Mouse (Mus musculus): ENCODE measurements around the gene Dnm1. TPM values are rescaled to one million over a fixed set of nuclear protein-coding genes. Genes with fewer than 3 reads are reported as not detected.

The Dnm1 gene
- total RNA-seq, 2 experiments from 2014 or later: 1,259 to 1,310 TPM

DNA sequence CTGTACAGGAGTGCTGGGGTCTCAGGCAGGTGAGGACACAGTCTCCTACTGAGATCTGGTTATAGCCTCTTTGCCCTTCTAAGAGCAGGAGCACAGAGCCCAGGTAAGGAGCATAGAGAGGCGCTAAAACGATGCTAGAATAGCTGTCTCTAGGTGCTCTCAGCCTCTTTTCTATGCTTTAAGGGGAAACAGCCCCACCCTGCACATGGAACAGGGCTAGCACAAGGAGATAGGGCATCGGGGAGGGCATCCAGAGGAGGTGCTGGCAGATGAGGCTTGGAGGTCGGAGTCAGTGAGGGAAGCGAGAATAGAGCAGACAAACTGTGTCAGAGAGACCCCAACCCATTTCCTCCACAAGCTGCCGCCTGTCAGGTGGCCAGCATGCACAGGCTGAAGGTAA is 6.1 kb downstream of the Dnm1 start:
- H3K4me3 ChIP-seq: no peak overlapping the region; the same call in 1 of the 2 replicates
- peak overlapping the region; percentile 99 for H3K27ac ChIP-seq

DNA sequence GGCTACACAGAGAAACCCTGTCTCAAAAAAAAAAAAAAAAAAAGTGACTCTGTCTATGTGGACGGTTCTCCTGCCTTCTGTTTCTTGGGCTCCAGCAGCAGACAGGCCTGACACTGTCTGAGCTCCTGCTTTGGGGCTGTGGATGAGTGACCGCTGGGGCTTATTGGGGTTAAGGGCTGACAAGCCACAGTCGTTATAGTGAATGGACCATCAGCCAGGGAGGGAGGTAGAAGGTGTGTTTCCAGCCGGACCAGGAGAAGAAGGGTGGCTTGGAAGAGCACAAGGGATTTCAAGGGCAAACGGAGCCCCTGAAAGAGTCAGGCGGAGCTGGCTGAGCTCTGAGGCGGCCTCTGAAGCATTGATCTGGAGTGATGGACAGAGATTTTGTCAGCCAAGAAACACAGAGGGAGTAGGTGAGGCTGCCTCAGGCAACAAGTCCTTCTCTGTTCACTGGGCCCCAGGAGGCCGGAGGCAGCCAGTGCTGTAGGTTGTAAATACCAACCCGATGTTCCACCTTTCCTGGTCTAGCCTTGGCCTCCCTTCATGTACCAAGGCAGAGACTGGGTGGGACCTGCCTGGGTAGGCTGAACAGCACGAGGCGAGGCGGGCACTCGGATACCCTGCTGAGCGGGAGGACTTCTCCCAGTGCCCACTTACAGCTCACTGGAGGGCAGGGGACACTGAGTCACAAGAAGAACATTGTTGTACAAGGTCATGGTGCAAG is 8.4 kb downstream of the Dnm1 start:
- Histone ChIP-seq H3K27ac (peak overlapping the region; percentile 96), H3K4me3 (no peak overlapping the region; the same call in 1 of the 2 replicates)
- intact Hi-C loops (cut with DNase I): loop anchor here (1.0 kb wide), 1 partner anchor 31 kb away; no protein-coding TSS in a partner anchor
- TF ChIP-seq CTCF (IDR thresholded peaks at IDR 0.05): no peak
- no peak for DNase-seq (ENCODE audit: extremely low spot score in 1 of 2, low spot score in 2 of 2)

More for the DNA sequence above, 6.1 kb downstream of the Dnm1 start:
- DNase-seq (ENCODE audit: extremely low spot score in 1 of 2, low spot score in 2 of 2): no peak
- intact Hi-C loops (cut with DNase I): no loop called here
- TF ChIP-seq CTCF (IDR thresholded peaks at IDR 0.05): no peak

DNA sequence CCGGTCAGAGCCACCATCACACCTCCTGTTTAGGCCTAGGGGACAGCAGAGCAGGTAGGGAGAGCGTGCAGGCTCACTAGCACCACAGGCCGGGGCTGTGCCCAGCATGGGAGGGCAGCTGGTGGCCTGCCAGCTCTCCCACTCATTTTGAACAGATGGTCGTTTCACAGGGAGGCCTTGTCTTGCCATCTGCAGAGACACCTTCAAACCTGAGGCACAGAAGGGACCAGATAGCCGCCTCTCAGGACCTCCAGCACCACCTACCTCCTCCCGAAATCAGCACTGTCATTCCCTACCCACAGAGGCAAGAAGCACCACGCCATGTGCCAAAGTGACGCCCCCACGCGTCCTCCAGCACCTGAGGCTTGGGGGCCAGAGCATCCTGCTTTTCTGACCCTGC is 9.1 kb downstream of the Dnm1 start:
- no peak overlapping the region for H3K4me3 ChIP-seq
- peak in 1 of 2 experiments; percentile 82 for DNase-seq (ENCODE audit: extremely low spot score in 1 of 2, low spot score in 2 of 2)
- intact Hi-C loops (cut with DNase I): loop anchor here (1.0 kb wide), 1 partner anchor 31 kb away; no protein-coding TSS in a partner anchor
- H3K27ac ChIP-seq: peak overlapping the region; percentile 96
- TF ChIP-seq CTCF (IDR thresholded peaks at IDR 0.05): no peak

DNA sequence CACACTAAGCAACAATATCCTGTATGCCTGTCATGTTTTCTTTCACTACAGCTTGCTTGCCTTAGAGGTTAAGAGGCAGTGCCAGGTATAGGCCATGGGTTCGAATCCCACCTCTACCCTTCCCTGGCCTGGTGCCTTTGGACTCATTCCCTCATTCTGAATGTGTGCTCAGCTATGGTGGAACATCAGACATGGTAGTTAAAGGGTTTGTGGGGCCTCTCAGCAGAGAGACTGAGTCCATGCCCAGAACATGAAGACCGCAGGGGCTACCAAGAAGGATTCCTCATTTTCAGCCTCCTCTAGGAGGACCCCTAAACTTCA is 9.8 kb downstream of the Dnm1 start:
- no peak overlapping the region for H3K4me3 ChIP-seq
- DNase-seq (ENCODE audit: extremely low spot score in 1 of 2, low spot score in 2 of 2): no peak
- intact Hi-C loops (cut with DNase I): no loop called here
- TF ChIP-seq CTCF (IDR thresholded peaks at IDR 0.05): no peak
- H3K27ac ChIP-seq: peak overlapping the region; percentile 96

DNA sequence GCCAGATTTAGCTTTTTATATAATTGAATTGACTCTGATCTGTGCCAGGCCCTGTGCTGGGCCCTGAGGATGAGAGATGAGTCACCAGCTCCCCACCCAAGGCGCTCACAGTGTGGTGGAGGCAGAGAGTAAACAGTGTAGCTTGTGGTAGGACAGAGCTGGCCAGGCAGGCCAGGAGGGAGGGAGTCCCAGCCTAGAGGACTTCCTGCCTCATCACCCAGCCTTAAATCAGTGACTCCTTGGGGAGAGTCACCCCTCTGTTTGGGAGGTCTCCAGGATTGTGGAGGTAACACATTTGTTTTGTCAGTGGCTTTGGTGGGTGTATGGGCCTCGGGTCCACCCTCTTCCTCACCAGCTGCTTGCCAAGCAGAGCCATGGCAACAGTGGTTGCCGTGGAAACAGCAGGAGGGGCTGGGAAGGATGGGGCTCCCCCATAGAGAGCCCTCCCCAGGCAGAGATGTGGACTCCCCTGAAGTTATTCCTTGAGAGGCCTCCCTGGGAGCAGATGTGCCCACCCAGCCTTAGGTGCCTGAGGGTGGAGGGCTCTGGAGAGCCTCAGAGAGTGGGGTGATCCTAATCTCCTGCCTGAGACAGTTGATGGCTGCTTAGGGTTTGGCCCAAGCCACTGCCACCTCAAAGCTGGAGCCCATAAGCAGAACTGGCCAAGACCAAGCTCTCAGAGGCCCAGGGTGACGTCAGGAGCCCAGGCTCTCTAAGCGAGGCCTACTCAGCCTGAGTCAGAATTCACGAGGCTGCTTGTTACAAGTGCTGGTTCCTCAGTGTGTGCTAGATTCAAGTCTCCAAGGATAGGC is 10.4 kb downstream of the Dnm1 start:
- intact Hi-C loops (cut with DNase I): no loop called here
- DNase-seq (ENCODE audit: extremely low spot score in 1 of 2, low spot score in 2 of 2): peak; percentile 72 to 80
- Histone ChIP-seq H3K4me3 (no peak overlapping the region), H3K27ac (peak overlapping the region; percentile 96)
- no peak for TF ChIP-seq CTCF (IDR thresholded peaks at IDR 0.05)

DNA sequence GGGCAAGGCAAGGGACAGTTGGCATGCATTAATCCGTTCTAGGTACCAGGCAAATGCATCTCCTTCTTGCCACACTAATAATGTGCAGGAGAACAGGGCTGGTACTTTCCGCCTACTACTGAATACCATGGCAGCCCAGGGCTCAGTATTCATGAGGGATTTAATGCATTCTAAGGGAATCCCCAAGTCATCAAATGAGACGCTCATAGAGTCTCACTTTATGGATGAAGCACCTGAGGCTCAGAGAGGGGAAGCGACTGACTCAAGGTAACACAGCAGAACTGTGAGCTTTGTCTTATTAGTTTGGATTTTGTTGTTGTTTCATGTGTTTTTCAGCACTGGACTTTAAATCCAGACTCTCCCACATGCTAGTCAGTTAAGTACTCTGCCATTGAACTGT is 11.1 kb downstream of the Dnm1 start:
- H3K27ac ChIP-seq: peak overlapping the region; percentile 96
- intact Hi-C loops (cut with DNase I): no loop called here
- no peak for TF ChIP-seq CTCF (IDR thresholded peaks at IDR 0.05)

DNA sequence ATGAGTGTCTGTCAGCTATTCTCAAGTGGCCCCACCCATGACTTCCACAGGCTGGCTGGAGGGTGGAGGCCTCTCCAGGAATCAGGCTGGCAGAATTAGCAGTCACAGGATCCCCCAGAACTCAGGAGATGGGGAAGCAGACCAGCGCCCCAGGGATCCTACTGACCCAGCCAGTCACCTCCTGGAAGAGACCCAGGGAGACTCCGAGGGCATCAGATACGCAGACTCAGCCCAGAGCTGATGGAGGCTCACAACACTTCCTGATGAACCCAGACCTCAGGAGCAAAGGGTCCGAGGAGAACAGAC is 11.6 kb downstream of the Dnm1 start:
- no peak overlapping the region for H3K4me3 ChIP-seq
- no peak for DNase-seq (ENCODE audit: extremely low spot score in 1 of 2, low spot score in 2 of 2)
- intact Hi-C loops (cut with DNase I): no loop called here
- peak overlapping the region; percentile 96 for H3K27ac ChIP-seq
- no peak for TF ChIP-seq CTCF (IDR thresholded peaks at IDR 0.05)

More for the DNA sequence above, 11.1 kb downstream of the Dnm1 start:
- H3K4me3 ChIP-seq: no peak overlapping the region
- DNase-seq (ENCODE audit: extremely low spot score in 1 of 2, low spot score in 2 of 2): no peak

DNA sequence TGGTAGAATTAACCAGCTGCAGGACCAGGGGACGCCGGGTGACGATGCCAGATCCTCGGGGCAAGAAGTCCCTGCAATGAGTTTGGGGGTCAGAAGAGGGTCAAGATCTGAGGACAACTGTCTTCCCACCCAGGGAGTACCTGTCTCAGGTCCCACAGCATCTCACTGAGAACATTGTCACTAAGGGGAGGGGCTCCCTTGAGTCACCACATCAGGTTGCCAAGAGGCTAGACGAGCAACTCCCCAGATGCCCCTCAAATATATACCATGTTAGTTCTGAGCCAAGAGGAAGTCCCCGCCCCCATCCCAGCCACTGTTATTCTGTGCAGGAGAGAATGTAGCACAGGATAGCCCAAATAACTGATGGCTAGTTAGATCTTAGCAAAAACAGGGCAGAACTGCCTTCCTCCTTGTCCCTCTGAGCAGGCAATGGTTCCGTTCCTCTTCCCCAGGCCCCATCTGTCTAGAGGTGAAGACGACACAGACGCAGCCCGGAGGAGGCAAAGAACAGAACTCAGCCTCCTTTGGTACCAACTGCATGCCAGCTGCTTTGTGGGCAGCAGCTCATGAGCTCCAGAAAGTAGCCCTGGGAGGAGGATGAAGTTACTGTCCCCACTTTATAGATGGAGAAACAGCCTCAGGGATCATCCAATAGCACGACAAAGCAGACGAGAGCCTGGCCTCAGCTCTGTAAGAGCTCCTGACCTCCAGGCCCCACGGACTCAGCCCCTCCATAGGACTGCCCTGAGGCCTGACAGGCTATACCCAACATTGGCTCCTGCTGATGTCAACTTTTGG is 12.1 kb downstream of the Dnm1 start:
- TF ChIP-seq CTCF (IDR thresholded peaks at IDR 0.05): no peak
- Histone ChIP-seq H3K27ac (peak overlapping the region; percentile 96), H3K4me3 (no peak overlapping the region)
- DNase-seq (ENCODE audit: extremely low spot score in 1 of 2, low spot score in 2 of 2): no peak
- intact Hi-C loops (cut with DNase I): no loop called here

DNA sequence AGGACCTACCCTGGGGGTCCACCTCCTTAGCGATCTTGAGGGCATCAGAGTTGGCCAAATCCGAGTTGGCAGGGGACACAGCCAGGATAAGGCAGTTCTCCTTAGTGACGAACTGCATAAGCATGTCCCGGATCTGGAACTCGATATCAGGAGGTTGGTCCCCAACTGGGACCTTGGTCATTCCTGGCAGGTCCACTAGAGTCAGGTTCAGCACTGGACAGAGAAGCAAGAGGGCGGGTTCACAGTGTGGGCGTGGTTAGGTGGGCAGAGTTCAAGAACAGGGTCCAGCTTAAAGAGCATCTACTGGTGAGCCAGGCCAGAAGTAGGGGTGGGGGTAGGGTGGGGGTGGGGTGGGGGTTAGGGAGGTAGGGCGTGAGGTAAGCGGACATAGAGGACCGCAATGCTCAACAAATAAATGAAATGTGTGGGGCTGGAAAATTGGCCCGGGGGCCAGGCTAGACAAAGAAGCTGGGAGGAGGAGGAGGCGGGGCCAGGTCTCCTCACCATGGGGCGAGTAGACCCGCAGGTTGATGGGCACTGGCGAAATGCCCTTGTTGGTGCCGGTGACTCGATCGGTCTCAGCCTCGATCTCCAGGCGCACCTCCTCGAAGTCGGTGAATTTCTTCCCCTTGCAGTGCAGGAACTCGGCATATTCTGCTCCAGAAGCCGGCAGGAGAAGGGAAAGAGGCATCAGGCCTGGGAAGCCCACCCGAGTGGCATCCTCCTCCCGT is 13.1 kb downstream of the Dnm1 start:
- no peak for DNase-seq (ENCODE audit: extremely low spot score in 1 of 2, low spot score in 2 of 2)
- intact Hi-C loops (cut with DNase I): no loop called here
- Histone ChIP-seq H3K4me3 (no peak overlapping the region), H3K27ac (peak overlapping the region; percentile 96)
- TF ChIP-seq CTCF (IDR thresholded peaks at IDR 0.05): no peak

DNA sequence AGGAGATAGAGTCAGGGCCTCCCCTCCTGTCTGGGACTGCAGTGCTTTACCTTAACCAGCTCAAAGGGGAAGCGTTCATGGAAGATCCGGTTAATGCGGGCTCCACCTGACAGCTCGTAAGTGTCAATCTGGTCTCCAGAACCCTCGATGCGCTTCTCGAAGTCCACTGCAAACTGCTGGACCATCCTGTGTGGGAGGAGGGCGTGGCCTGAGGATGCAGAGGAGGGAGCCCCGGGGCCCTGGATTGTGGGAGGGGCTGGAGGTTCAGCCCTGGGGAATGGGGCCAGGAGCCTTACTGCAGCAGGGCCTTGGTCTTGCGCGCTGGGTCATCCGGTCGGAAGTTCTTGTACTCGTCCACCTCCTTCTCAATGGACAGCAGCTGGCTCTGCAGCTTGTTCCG is 17.2 kb downstream of the Dnm1 start:
- no peak for DNase-seq (ENCODE audit: extremely low spot score in 1 of 2, low spot score in 2 of 2)
- no peak for TF ChIP-seq CTCF (IDR thresholded peaks at IDR 0.05)
- Histone ChIP-seq H3K4me3 (no peak overlapping the region), H3K27ac (peak overlapping the region; percentile 51; the same call in 1 of the 2 replicates)
- intact Hi-C loops (cut with DNase I): no loop called here

DNA sequence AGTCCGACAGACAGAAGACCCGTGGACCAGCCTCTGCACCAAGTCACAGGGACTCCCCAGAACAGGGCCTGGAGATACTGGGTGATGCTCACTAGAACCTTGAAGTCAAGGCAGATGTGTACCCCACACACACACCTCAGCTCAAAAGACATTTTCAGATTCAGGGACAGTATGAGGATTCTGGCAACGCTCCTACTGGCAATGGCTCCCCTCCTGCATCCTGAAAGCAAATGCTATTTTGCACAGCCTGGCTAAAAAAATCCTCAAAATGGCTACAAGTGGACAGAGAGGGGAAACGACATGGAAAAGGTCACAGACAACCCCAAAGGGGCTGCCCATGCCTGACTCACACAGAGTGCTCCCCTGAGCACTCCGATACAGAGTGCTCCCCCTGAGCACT is 21.0 kb downstream of the Dnm1 start:
- TF ChIP-seq CTCF (IDR thresholded peaks at IDR 0.05): no peak
- H3K27ac ChIP-seq: peak overlapping the region; percentile 66
- DNase-seq (ENCODE audit: extremely low spot score in 1 of 2, low spot score in 2 of 2): no peak
- intact Hi-C loops (cut with DNase I): no loop called here
- H3K4me3 ChIP-seq: no peak overlapping the region

Measured in left cerebral cortex, adult 2 months (tissue).